Mouse (Mus musculus) megakaryocyte, adult 5-6 weeks (primary cell): ENCODE data around the gene Ankrd55. TPM values are rescaled to one million over a fixed set of nuclear protein-coding genes. Genes with fewer than 3 reads are reported as not detected.
"Not testable (repeated sequence)": the region's sequence is repeated elsewhere in the genome, so short reads cannot be mapped to it uniquely, and the experiment has no call there.

ENCODE experiments used
- ATAC-seq: 2 replicates; pipeline ENCODE4 v1.8.0; 2016; ENCODE audit warnings: mild to moderate bottlenecking, inconsistent platforms; ENCODE audit not compliant: poor library complexity, severe bottlenecking
- total RNA-seq, 2 experiments: library from RNA; stranded (forward) in 1 of 2; stranded (reverse) in 1 of 2; fragments of 153-499, 151-499 nt in 1 of 2; fragments of 221-1000, 200-1000 nt in 1 of 2; gene quantifications; 2 replicates each; pipeline versions ENCODE4 v1.2.3 to v1.2.4; 2015 to 2017

Ankrd55 gene
- total RNA-seq, 2 experiments from 2014 or later: 0.36 TPM; not detected in 1

GRCm38 (mm10) chr13:112409851-112410250 lies 121.6 kb downstream of the Ankrd55 start:
- ATAC-seq: no peak

DNA sequence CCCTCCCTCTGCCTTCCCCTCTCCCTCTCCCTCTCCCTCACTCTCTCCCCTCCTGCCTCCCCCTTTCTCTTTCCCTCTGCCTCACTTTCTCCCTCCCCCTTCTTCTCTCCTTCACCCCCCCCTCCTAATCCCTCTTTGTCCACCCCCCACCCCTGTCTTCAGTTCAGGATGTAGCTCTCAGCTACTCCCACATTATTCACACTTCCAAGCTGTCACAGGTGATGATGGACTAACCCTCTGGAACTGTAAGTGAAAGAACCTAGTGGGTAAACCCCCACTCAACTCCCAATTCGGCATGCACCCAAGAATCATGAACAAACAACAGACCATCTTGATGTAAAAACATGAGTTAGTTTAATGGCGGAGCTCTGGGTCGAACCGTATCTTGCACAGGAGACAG lies 122.2 kb downstream of the Ankrd55 start:
- no peak for ATAC-seq

- no peak for ATAC-seq
Observed at GRCm38 (mm10) chr13:112411216-112411822, 123.1 kb downstream of the Ankrd55 start.

DNA sequence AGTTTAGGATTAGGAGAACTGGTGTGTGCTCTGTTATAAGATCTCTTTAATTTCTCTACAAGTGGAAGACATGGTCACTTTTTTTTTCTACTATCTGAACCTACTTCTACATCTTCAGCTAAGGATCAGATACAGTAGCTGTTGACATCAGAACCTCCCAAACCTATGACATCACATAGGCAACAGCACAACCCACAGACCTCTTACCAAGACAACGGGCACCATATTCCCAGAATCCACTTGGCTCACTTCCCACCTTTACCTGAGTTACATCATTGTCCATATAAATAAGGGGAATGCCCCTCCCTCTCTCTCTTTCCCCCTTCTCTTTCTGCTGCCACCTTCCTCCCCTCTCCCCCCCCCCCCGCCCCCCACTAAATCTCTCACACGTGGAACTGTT lies 124.0 kb downstream of the Ankrd55 start:
- ATAC-seq: no peak

DNA sequence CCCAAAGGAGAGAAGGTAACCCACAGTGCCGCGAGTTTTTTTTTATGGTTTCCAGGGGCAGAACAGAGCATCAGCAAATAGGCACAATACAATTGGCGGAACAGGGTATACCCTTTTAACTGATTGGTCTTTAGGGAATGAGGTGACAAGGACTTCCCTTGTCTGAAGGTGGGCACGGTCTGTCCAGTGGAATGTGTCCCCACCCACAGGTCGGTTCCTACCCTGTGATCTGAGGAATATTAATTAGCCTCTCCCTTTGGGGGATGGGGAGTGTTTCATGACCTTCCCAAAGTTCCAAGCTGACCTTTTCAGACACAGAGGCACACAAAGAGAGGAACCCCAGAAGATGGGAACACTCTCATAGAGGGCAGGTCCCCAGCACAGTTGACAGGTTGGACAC lies 124.6 kb downstream of the Ankrd55 start:
- no peak for ATAC-seq

- ATAC-seq: peak; percentile 93
Observed at GRCm38 (mm10) chr13:112413611-112414010, 125.4 kb downstream of the Ankrd55 start.

DNA sequence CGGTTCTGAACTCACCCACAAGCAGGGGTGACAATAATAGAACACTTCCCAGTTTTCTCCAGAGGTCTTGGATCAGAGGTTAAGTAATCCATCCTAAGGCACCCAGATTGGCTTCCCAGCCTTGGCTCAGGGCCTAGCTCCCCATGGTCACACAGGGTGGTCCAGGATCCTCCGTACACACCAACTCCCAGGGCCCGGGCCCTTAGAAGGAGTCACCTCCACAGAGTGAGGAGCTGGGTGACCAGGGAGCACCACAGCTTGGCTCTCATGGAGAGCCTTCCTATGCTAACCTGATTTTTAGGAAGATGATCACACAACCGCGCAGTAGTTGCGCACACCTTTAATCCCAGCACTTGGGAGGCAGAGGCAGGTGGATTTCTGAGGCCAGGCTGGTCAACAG lies 127.6 kb downstream of the Ankrd55 start:
- ATAC-seq: no peak

GRCm38 (mm10) chr13:112416410-112417162 lies 128.3 kb downstream of the Ankrd55 start:
- ATAC-seq: no peak

- no peak for ATAC-seq
Observed at GRCm38 (mm10) chr13:112417163-112417523, 128.9 kb downstream of the Ankrd55 start.

GRCm38 (mm10) chr13:112417861-112418423 lies 129.7 kb downstream of the Ankrd55 start:
- no peak for ATAC-seq

DNA sequence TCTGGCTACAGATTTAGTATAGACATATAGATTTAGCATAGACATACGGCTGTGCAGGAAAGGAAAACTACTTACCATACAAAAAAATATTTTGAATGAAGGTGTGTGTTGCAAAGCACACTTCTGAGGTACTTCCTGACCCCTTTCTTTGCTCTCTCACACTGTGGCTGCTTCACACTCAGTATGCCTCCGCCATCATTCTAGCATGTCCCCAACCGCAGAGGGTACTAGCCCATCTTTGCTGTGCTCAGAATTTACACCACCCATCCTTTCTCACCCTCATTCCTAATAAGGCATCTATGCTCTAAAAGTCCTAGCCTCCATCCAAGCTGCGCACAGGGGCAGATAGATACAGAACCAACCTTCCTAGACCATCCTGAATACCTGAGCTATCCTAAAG lies 130.3 kb downstream of the Ankrd55 start:
- no peak for ATAC-seq

DNA sequence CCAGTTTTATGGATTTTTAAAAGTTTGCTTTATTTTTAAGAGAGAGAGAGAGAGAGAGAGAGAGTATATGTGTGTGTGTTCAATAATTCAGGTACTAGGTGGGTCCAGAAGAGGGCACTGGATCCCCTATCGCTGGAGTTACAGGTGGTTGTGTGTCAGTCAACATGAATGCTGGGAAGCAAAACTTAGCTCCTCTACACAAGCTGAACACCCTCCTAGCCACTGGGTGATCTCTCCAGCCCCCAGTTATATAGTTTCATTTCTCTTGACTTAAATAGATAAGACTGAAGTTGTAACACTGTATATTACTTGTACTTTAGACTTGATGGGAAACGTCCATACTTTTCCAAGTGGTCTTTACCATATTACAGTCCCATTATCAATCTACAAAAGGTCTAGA lies 136.0 kb downstream of the Ankrd55 start:
- no peak for ATAC-seq

DNA sequence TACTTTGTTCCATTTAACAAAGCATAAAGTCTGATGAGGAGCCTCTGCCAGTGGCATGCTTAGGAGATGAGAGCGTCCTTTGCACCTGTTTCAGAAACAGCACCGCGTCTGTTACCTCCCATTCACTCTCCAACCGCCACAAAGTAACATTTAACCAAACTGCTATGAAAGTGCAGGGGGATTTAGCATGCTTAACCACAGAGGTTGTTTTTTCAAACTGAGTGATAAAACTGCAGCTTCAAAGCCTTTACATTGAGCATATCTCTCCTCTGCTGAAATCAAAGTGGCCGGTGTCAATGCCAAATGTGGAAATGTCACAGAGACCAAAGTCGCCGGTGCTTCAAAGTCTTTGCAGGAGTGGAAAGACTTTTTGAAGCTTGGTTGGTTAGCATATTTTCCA lies 136.4 kb downstream of the Ankrd55 start:
- ATAC-seq: peak; percentile 34; the same call in 1 of the 2 replicates

- ATAC-seq: no peak
Observed at GRCm38 (mm10) chr13:112425181-112425654, 137.0 kb downstream of the Ankrd55 start.

DNA sequence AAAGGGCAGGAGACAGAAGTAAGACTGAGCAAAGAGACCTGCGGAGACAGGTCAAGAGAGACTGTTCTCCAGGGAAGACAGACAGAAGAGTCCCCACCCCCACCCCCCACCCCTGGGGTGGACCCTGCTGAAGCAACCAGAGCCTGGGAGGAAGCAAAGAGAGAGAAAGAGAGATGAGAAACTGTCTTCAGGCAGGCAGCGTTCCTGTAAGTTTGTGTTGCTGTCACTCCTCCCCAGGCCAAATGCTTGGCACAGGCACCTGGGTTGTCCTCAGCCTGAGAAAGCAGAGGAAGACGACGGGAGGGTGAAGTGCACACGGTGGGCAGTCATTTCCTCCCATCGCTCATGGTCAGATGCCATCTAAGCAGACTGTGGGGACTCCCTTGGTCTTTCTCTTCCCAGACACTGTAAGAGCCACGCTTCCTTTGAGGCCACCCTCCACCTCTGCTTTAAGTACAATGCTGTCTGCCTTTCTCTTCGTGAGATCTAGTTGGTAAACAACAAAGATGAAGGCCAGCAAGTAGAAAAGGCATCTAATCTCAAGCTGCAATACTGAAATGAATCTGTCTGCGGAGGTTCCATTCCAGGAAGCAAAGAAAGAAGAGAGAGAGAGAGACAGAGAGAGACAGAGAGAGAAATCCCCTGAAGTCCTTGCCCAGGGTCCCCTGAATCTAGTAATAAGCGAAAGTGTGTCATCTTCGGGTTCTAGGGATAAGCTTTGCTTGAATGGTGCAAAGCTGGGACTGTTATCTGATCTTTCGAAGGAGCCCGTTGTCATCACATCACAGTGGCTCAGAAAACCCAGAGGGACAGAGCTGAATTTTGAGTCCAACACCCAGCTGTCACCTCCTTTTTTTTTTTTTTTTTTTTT lies 138.2 kb downstream of the Ankrd55 start:
- no peak for ATAC-seq

GRCm38 (mm10) chr13:112427136-112427470 lies 138.9 kb downstream of the Ankrd55 start:
- not testable (repeated sequence) for ATAC-seq

DNA sequence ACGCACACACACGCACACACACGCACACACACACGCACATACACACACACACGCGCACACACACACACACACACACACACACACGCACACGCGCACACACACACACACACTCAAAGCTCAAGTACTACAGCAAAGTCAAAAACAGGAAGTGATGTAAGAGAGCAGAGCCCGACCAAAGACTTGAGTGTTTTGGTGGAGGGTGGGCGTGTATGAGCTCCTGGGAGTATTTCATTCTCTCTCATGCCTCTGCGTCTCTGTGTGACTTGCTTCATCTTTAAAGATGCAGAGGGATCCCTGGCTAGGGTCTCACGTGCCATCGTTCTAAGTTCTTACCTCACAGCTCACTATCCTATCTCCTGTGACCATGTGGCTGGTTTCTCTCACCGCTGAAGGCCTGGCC lies 139.3 kb downstream of the Ankrd55 start:
- peak; percentile 88 for ATAC-seq

- peak; percentile 45; the same call in 1 of the 2 replicates for ATAC-seq
Observed at GRCm38 (mm10) chr13:112433271-112433670, 145.0 kb downstream of the Ankrd55 start.
